Mouse (Mus musculus): ENCODE data around the gene Gm45713. TPM values are rescaled to one million over a fixed set of nuclear protein-coding genes. Genes with fewer than 3 reads are reported as not detected.
A peak's percentile ranks its signal among the peaks of the same experiment; 100 is the strongest.
"Not testable (repeated sequence)": the region's sequence is repeated elsewhere in the genome, so short reads cannot be mapped to it uniquely, and the experiment has no call there.

Gene Gm45713
- polyA plus RNA-seq, 1 experiment from 2014 or later = 0.13 TPM

GRCm38 (mm10) chr7:45160316-45160800 is 24.3 kb upstream of the Gm45713 start:
- no peak overlapping the region for H3K4me3 ChIP-seq
- H3K36me3 ChIP-seq = peaks cover 46% of the 10 kb centered on the region
- peaks cover 32% of the 10 kb centered on the region for H3K27me3 ChIP-seq (ENCODE audit: insufficient read depth, poor library complexity, severe bottlenecking)
- DNase-seq (ENCODE audit: low spot score) = no peak
- H3K9me3 ChIP-seq = no peaks in the 10 kb centered on the region
- H3K4me1 ChIP-seq (replicated peaks) = peaks cover 29% of the 10 kb centered on the region
- H3K27ac ChIP-seq = no peak overlapping the region
- 92% methylated on average over 6 of the region's 6 CpGs for WGBS

GRCm38 (mm10) chr7:45158991-45159390 is 23.0 kb upstream of the Gm45713 start:
- Histone ChIP-seq H3K9me3 (no peaks in the 10 kb centered on the region), H3K27me3 (ENCODE audit: insufficient read depth, poor library complexity, severe bottlenecking) (peaks cover 18% of the 10 kb centered on the region), H3K4me3 (no peak overlapping the region), H3K36me3 (peaks cover 46% of the 10 kb centered on the region), H3K4me1 (replicated peaks) (peaks cover 31% of the 10 kb centered on the region), H3K27ac (no peak overlapping the region)
- WGBS = 91% methylated on average over 6 of the region's 6 CpGs
- no peak for DNase-seq (ENCODE audit: low spot score)

- H3K4me1 ChIP-seq (replicated peaks) = peaks cover 29% of the 10 kb centered on the region
- peaks cover 46% of the 10 kb centered on the region for H3K36me3 ChIP-seq
- H3K9me3 ChIP-seq = no peaks in the 10 kb centered on the region
- no peak overlapping the region for H3K27ac ChIP-seq
- WGBS = 90% methylated on average over 14 of the region's 14 CpGs
- H3K4me3 ChIP-seq = no peak overlapping the region
- peaks cover 3% of the 10 kb centered on the region for H3K27me3 ChIP-seq (ENCODE audit: insufficient read depth, poor library complexity, severe bottlenecking)
- no peak for DNase-seq (ENCODE audit: low spot score)
Measured at GRCm38 (mm10) chr7:45157459-45157858, 21.4 kb upstream of the Gm45713 start.

- DNase-seq (ENCODE audit: low spot score) = no peak
- Histone ChIP-seq H3K27ac (no peak overlapping the region), H3K36me3 (peaks cover 46% of the 10 kb centered on the region), H3K4me3 (no peak overlapping the region), H3K4me1 (replicated peaks) (peaks cover 20% of the 10 kb centered on the region), H3K27me3 (ENCODE audit: insufficient read depth, poor library complexity, severe bottlenecking) (no peaks in the 10 kb centered on the region), H3K9me3 (no peaks in the 10 kb centered on the region)
- WGBS = 95% methylated on average over 15 of the region's 15 CpGs
Measured at GRCm38 (mm10) chr7:45156206-45156605, 20.2 kb upstream of the Gm45713 start.

GRCm38 (mm10) chr7:45155590-45155989 is 19.6 kb upstream of the Gm45713 start:
- no peaks in the 10 kb centered on the region for H3K27me3 ChIP-seq (ENCODE audit: insufficient read depth, poor library complexity, severe bottlenecking)
- H3K27ac ChIP-seq = no peak overlapping the region
- H3K4me3 ChIP-seq = no peak overlapping the region
- WGBS = 84% methylated on average over 9 of the region's 9 CpGs
- peaks cover 26% of the 10 kb centered on the region for H3K4me1 ChIP-seq (replicated peaks)
- no peak for DNase-seq (ENCODE audit: low spot score)
- no peaks in the 10 kb centered on the region for H3K9me3 ChIP-seq
- H3K36me3 ChIP-seq = peaks cover 40% of the 10 kb centered on the region

GRCm38 (mm10) chr7:45154993-45155514 is 19.0 kb upstream of the Gm45713 start:
- Histone ChIP-seq H3K9me3 (no peaks in the 10 kb centered on the region), H3K27me3 (ENCODE audit: insufficient read depth, poor library complexity, severe bottlenecking) (no peaks in the 10 kb centered on the region), H3K36me3 (peaks cover 35% of the 10 kb centered on the region), H3K4me3 (peak overlapping the region; percentile 65), H3K4me1 (replicated peaks) (peaks cover 32% of the 10 kb centered on the region), H3K27ac (peak overlapping the region; percentile 96)
- DNase-seq (ENCODE audit: low spot score) = no peak
- WGBS = 79% methylated on average over 12 of the region's 12 CpGs

- H3K27me3 ChIP-seq (ENCODE audit: insufficient read depth, poor library complexity, severe bottlenecking) = no peaks in the 10 kb centered on the region
- peak within 1 kb of the TSS; percentile 96 for H3K27ac ChIP-seq
- no peaks in the 10 kb centered on the region for H3K9me3 ChIP-seq
- H3K4me3 ChIP-seq = peak within 1 kb of the TSS; percentile 65
- peaks cover 39% of the 10 kb centered on the region for H3K4me1 ChIP-seq (replicated peaks)
- 6% methylated on average over 69 of the region's 69 CpGs for WGBS
- peaks cover 28% of the 10 kb centered on the region for H3K36me3 ChIP-seq
- DNase-seq (ENCODE audit: low spot score) = peak; percentile 96
Measured at GRCm38 (mm10) chr7:45154096-45154992, 18.3 kb upstream of the Gm45713 start, which contains the start of the genes Pih1d1 and Aldh16a1. TSS of gene Pih1d1 (plus strand) at chr7:45154303. TSS of gene Aldh16a1 (minus strand) at chr7:45154584.

- WGBS = 6% methylated on average over 5 of the region's 5 CpGs
- no peaks in the 10 kb centered on the region for H3K27me3 ChIP-seq (ENCODE audit: insufficient read depth, poor library complexity, severe bottlenecking)
Measured at GRCm38 (mm10) chr7:45153586-45153985, 17.6 kb upstream of the Gm45713 start.

GRCm38 (mm10) chr7:45153052-45153451 is 17.0 kb upstream of the Gm45713 start:
- peak overlapping the region; percentile 96; the same call in 1 of the 2 replicates for H3K27ac ChIP-seq
- DNase-seq (ENCODE audit: low spot score); H3K9me3 ChIP-seq; H3K27me3 ChIP-seq (ENCODE audit: insufficient read depth, poor library complexity, severe bottlenecking): not testable (repeated sequence)
- WGBS = 91% methylated on average over 2 of the region's 2 CpGs
- H3K4me1 ChIP-seq (replicated peaks) = peaks cover 48% of the 10 kb centered on the region
- H3K4me3 ChIP-seq = peak overlapping the region; percentile 65; the same call in 1 of the 2 replicates
- peaks cover 21% of the 10 kb centered on the region for H3K36me3 ChIP-seq

More at GRCm38 (mm10) chr7:45153586-45153985, 17.6 kb upstream of the Gm45713 start:
- Histone ChIP-seq H3K4me3 (peak overlapping the region; percentile 65), H3K27ac (peak overlapping the region; percentile 96), H3K4me1 (replicated peaks) (peaks cover 45% of the 10 kb centered on the region), H3K9me3 (no peaks in the 10 kb centered on the region), H3K36me3 (peaks cover 21% of the 10 kb centered on the region)
- DNase-seq (ENCODE audit: low spot score) = no peak

GRCm38 (mm10) chr7:45151303-45151702 is 15.3 kb upstream of the Gm45713 start:
- peaks cover 48% of the 10 kb centered on the region for H3K4me1 ChIP-seq (replicated peaks)
- no peak overlapping the region for H3K4me3 ChIP-seq
- no peak for DNase-seq (ENCODE audit: low spot score)
- 0 out of 2 replicates have a peak overlapping the region, but pooled peaks have one; percentile 71 for H3K27ac ChIP-seq
- no peaks in the 10 kb centered on the region for H3K9me3 ChIP-seq
- WGBS = 60% methylated on average over 11 of the region's 11 CpGs
- no peaks in the 10 kb centered on the region for H3K27me3 ChIP-seq (ENCODE audit: insufficient read depth, poor library complexity, severe bottlenecking)
- peaks cover 23% of the 10 kb centered on the region for H3K36me3 ChIP-seq

GRCm38 (mm10) chr7:45150321-45150720 is 14.3 kb upstream of the Gm45713 start:
- Histone ChIP-seq H3K27me3 (ENCODE audit: insufficient read depth, poor library complexity, severe bottlenecking) (no peaks in the 10 kb centered on the region), H3K4me3 (no peak overlapping the region), H3K36me3 (peaks cover 33% of the 10 kb centered on the region), H3K9me3 (no peaks in the 10 kb centered on the region), H3K27ac (peak overlapping the region; percentile 71), H3K4me1 (replicated peaks) (peaks cover 43% of the 10 kb centered on the region)
- no peak for DNase-seq (ENCODE audit: low spot score)
- WGBS = 59% methylated on average over 4 of the region's 4 CpGs

- Histone ChIP-seq H3K27me3 (ENCODE audit: insufficient read depth, poor library complexity, severe bottlenecking) (no peaks in the 10 kb centered on the region), H3K4me1 (replicated peaks) (peaks cover 36% of the 10 kb centered on the region), H3K4me3 (no peak overlapping the region; the same call in 1 of the 2 replicates), H3K36me3 (peaks cover 41% of the 10 kb centered on the region), H3K27ac (peak overlapping the region; percentile 71; the same call in 1 of the 2 replicates), H3K9me3 (no peaks in the 10 kb centered on the region)
- DNase-seq (ENCODE audit: low spot score) = peak; percentile 18
- WGBS = 26% methylated on average over 6 of the region's 6 CpGs
Measured at GRCm38 (mm10) chr7:45149545-45149944, 13.5 kb upstream of the Gm45713 start.

All from hindbrain, embryonic 10.5 days (tissue).